Mouse (Mus musculus) C2C12 (cell line): ENCODE measurements around the gene Ctr9. TPM values are rescaled to one million over a fixed set of nuclear protein-coding genes. Genes with fewer than 3 reads are reported as not detected.

Experiments used
- H3K27me3 ChIP-seq: one replicate; pipeline ENCODE4 v1.6.1; 2011; ENCODE audit not compliant: control insufficient read depth, insufficient read depth, insufficient read length
- H3K36me3 ChIP-seq: one replicate; pipeline ENCODE4 v1.6.1; 2011; ENCODE audit not compliant: control insufficient read depth, insufficient read depth
- H3K4me3 ChIP-seq: one replicate; pipeline ENCODE4 v1.5.1; 2011; ENCODE audit warnings: mild to moderate bottlenecking, control low read depth; ENCODE audit not compliant: poor library complexity, insufficient read depth, severe bottlenecking
- H3K79me2 ChIP-seq: one replicate; pipeline ENCODE4 v1.6.1; 2011; ENCODE audit not compliant: control insufficient read depth, insufficient read depth
- H3K79me3 ChIP-seq: one replicate; pipeline ENCODE4 v1.6.1; 2011; ENCODE audit warnings: low read depth, control low read depth
- H3ac ChIP-seq: one replicate; pipeline ENCODE3; 2011; ENCODE audit warnings: low read depth; ENCODE audit not compliant: control insufficient read depth, insufficient read length
- CEBPB ChIP-seq: IDR thresholded peaks from one replicate; pipeline ENCODE4 v1.6.1; 2011; ENCODE audit warnings: low read depth, mild to moderate bottlenecking, control low read depth, moderate library complexity
- CTCF ChIP-seq: IDR thresholded peaks from one replicate; pipeline ENCODE4 v1.5.1; 2011; ENCODE audit not compliant: control insufficient read depth, insufficient read depth, insufficient read length
- FOSL1 ChIP-seq: IDR thresholded peaks from one replicate; pipeline ENCODE4 v1.8.0; 2011; ENCODE audit warnings: mild to moderate bottlenecking, low read length; ENCODE audit not compliant: poor library complexity, insufficient read depth, severe bottlenecking
- MAX ChIP-seq: IDR thresholded peaks from one replicate; pipeline ENCODE4 v1.6.1; 2011; ENCODE audit warnings: mild to moderate bottlenecking, control low read depth
- MYOD1 ChIP-seq: IDR thresholded peaks from one replicate; pipeline ENCODE4 v1.6.1; 2011; ENCODE audit warnings: low read depth; ENCODE audit not compliant: control insufficient read depth, insufficient read length
- MYOG ChIP-seq: IDR thresholded peaks from one replicate; pipeline ENCODE4 v1.6.1; 2011; ENCODE audit not compliant: control insufficient read depth, insufficient read length; ENCODE audit errors: extremely low read depth
- USF1 ChIP-seq: IDR thresholded peaks from one replicate; pipeline ENCODE4 v1.6.1; 2011; ENCODE audit warnings: low read depth, mild to moderate bottlenecking, control low read depth, moderate library complexity
- polyA plus RNA-seq: library from polyadenylated mRNA; unstranded; fragments of >200 nt; fragmentation: generic; extraction: Trizol; gene quantifications from one replicate; pipeline ENCODE4 v1.2.1, GENCODE M21; 2012; ENCODE audit warnings: missing spikeins

Gene Ctr9
- polyA plus RNA-seq, 1 experiment = 19.0 TPM

- Histone ChIP-seq H3K27me3 (no peaks in the 10 kb centered on the region), H3K79me3 (peaks cover 51% of the 10 kb centered on the region), H3ac (no peak overlapping the region), H3K4me3 (peak overlapping the region; percentile 78), H3K36me3 (peaks cover 59% of the 10 kb centered on the region), H3K79me2 (peaks cover 75% of the 10 kb centered on the region)
- TF ChIP-seq USF1 (no peak), CEBPB (no peak), MAX (no peak)
Measured at GRCm38 (mm10) chr7:111080876-111081275, 52.1 kb downstream of the Ctr9 start.

- Histone ChIP-seq H3ac (peak overlapping the region; percentile 96), H3K4me3 (peak overlapping the region; percentile 78), H3K36me3 (peaks cover 46% of the 10 kb centered on the region), H3K79me2 (peaks cover 62% of the 10 kb centered on the region), H3K27me3 (no peaks in the 10 kb centered on the region), H3K79me3 (peaks cover 48% of the 10 kb centered on the region)
- TF ChIP-seq USF1 = no peak
- TF ChIP-seq MAX = no peak
- no peak for TF ChIP-seq FOSL1
- TF ChIP-seq CTCF = no peak
- TF ChIP-seq MYOG = no peak
- no peak for TF ChIP-seq CEBPB
- TF ChIP-seq MYOD1 = no peak
Measured at GRCm38 (mm10) chr7:111082043-111082821, 53.5 kb downstream of the Ctr9 start.

- H3ac ChIP-seq = peak within 1 kb of the TSS; percentile 96
- peaks cover 37% of the 10 kb centered on the region for H3K36me3 ChIP-seq
- TF ChIP-seq CEBPB = no peak
- peaks cover 41% of the 10 kb centered on the region for H3K79me3 ChIP-seq
- H3K27me3 ChIP-seq = no peaks in the 10 kb centered on the region
- peaks cover 53% of the 10 kb centered on the region for H3K79me2 ChIP-seq
- peak within 1 kb of the TSS; percentile 78 for H3K4me3 ChIP-seq
Measured at GRCm38 (mm10) chr7:111082822-111083732, 54.3 kb downstream of the Ctr9 start, which contains the start of gene Eif4g2. Gene Eif4g2, minus strand, starts transcription at chr7:111083030.

GRCm38 (mm10) chr7:111083733-111084120, 55.0 kb downstream of the Ctr9 start:
- no peaks in the 10 kb centered on the region for H3K27me3 ChIP-seq
- peaks cover 34% of the 10 kb centered on the region for H3K79me3 ChIP-seq
- peaks cover 31% of the 10 kb centered on the region for H3K36me3 ChIP-seq
- H3K4me3 ChIP-seq = peak overlapping the region; percentile 78
- TF ChIP-seq MYOG (no peak), USF1 (no peak), CEBPB (no peak), CTCF (no peak), FOSL1 (no peak), MYOD1 (no peak), MAX (no peak)
- H3K79me2 ChIP-seq = peaks cover 47% of the 10 kb centered on the region
- H3ac ChIP-seq = peak overlapping the region; percentile 88

- H3ac ChIP-seq = no peak overlapping the region
- no peak for TF ChIP-seq USF1
- TF ChIP-seq CTCF = no peak
- peaks cover 40% of the 10 kb centered on the region for H3K79me2 ChIP-seq
- H3K79me3 ChIP-seq = peaks cover 28% of the 10 kb centered on the region
- no peak overlapping the region for H3K4me3 ChIP-seq
- peaks cover 23% of the 10 kb centered on the region for H3K36me3 ChIP-seq
- no peaks in the 10 kb centered on the region for H3K27me3 ChIP-seq
Measured at GRCm38 (mm10) chr7:111084443-111084842, 55.7 kb downstream of the Ctr9 start.

GRCm38 (mm10) chr7:111085153-111085552, 56.4 kb downstream of the Ctr9 start:
- Histone ChIP-seq H3K79me2 (peaks cover 32% of the 10 kb centered on the region), H3K4me3 (no peak overlapping the region), H3ac (no peak overlapping the region), H3K36me3 (peaks cover 16% of the 10 kb centered on the region), H3K27me3 (no peaks in the 10 kb centered on the region), H3K79me3 (peaks cover 21% of the 10 kb centered on the region)
- TF ChIP-seq USF1 (no peak), CTCF (no peak), MYOG (no peak), MYOD1 (no peak), FOSL1 (no peak), CEBPB (no peak), MAX (no peak)
